Mouse (Mus musculus) liver, embryonic 14.5 days (tissue): ENCODE measurements around the gene Ldhd.

Source experiments
- CTCF ChIP-seq: IDR thresholded peaks from 2 replicates; pipeline ENCODE4 v1.5.1; 2016; ENCODE audit warnings: antibody characterized with exemption, low read depth, control low read depth
- EP300 ChIP-seq: IDR thresholded peaks from 2 replicates; pipeline ENCODE4 v1.6.1; 2016; ENCODE audit warnings: antibody characterized with exemption, low read depth

DNA sequence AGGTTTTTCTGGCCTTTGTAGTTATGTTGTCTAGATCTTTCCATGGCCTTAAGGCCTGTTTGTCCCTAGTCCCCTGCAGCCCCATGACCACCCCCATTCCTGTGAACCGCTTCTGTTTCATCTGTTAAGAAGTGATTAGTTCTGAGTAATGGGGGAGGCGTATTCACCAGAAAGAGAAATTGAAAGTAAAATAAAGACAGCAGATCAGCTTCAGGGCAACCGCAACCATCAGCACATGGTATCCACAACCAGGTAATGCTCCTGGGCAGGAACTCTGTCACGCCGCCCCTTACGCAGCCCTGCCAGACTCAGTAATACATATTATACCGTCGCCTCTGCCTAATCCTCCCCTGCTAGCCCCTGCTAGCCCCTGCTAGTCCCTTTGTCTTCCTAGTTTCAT, 15.5 kb upstream of the Ldhd start:
- TF ChIP-seq CTCF (no peak), EP300 (no peak)
